Mouse (Mus musculus) liver, postnatal 0 days (tissue): ENCODE results near the gene Myl6b.

Experiments
- CTCF ChIP-seq: sonication (generic); IDR thresholded peaks from 2 replicates; pipeline ENCODE4 v1.5.1; 2016; ENCODE audit warnings: antibody characterized with exemption, low read depth
- EP300 ChIP-seq: IDR thresholded peaks from 2 replicates; pipeline ENCODE4 v1.6.1; 2016; ENCODE audit warnings: antibody characterized with exemption, low read depth, mild to moderate bottlenecking

GRCm38 (mm10) chr10:128495903-128496302 lies 2.6 kb downstream of the Myl6b start:
- TF ChIP-seq CTCF (no peak), EP300 (no peak)
